Mouse (Mus musculus) G1E (cell line): ENCODE data around the gene Dnah7a. TPM values are rescaled to one million over a fixed set of nuclear protein-coding genes. Genes with fewer than 3 reads are reported as not detected.
"Not testable (repeated sequence)": the region's sequence is repeated elsewhere in the genome, so short reads cannot be mapped to it uniquely, and the experiment has no call there.

Experiments
- ATAC-seq: 2 replicates; pipeline ENCODE4 v1.8.0; 2016; ENCODE audit warnings: mild to moderate bottlenecking; ENCODE audit not compliant: insufficient number of reproducible peaks, poor library complexity, low FRiP score, severe bottlenecking; ENCODE audit errors: extremely low read depth
- DNase-seq: peaks from one replicate; pipeline ENCODE4 v3.0.0; 2012; ENCODE audit warnings: low spot score
- H3K27me3 ChIP-seq: 2 replicates; pipeline ENCODE4 v1.6.1; 2012; ENCODE audit warnings: mild to moderate bottlenecking, low read length, inconsistent platforms; ENCODE audit not compliant: insufficient read depth
- H3K36me3 ChIP-seq: replicated peaks from 2 replicates; pipeline ENCODE3; 2012; ENCODE audit warnings: mild to moderate bottlenecking, inconsistent platforms
- H3K4me1 ChIP-seq: 2 replicates; pipeline ENCODE4 v1.6.1; 2012; ENCODE audit warnings: low read depth, low read length, inconsistent platforms, mixed read lengths; ENCODE audit not compliant: insufficient read depth
- H3K4me3 ChIP-seq: 2 replicates; pipeline ENCODE4 v1.5.1; 2012; ENCODE audit warnings: low read depth, mild to moderate bottlenecking, inconsistent platforms, low read length, moderate library complexity, mixed read lengths
- H3K9me3 ChIP-seq: replicated peaks from 2 replicates; pipeline ENCODE4 v1.6.1; 2012; ENCODE audit warnings: inconsistent platforms
- CTCF ChIP-seq: IDR thresholded peaks from 2 replicates; pipeline ENCODE4 v1.5.1; 2012; ENCODE audit warnings: low read depth, low read length, inconsistent platforms, mixed read lengths
- GATA1 ChIP-seq: IDR thresholded peaks from 2 replicates; pipeline ENCODE4 v1.6.1; 2012; ENCODE audit warnings: borderline replicate concordance, low read length, inconsistent platforms, mixed read lengths
- GATA2 ChIP-seq: IDR thresholded peaks from 2 replicates; pipeline ENCODE4 v1.6.1; 2012; ENCODE audit warnings: low read depth, low read length, inconsistent platforms, borderline replicate concordance
- POLR2AphosphoS5 ChIP-seq: IDR thresholded peaks from 2 replicates; pipeline ENCODE4 v1.6.1; 2012; ENCODE audit warnings: low read depth, low read length, inconsistent platforms; ENCODE audit not compliant: insufficient replicate concordance
- TAL1 ChIP-seq: conservative IDR thresholded peaks from 2 replicates; pipeline ENCODE4 v1.6.1; 2012; ENCODE audit warnings: low read depth, low read length, inconsistent platforms, mixed read lengths
- polyA plus RNA-seq: library from polyadenylated mRNA; stranded (reverse); fragments of >175 nt; gene quantifications from 2 replicates; pipeline ENCODE4 v1.2.3, GENCODE M21; 2012
- total RNA-seq, 2 experiments: library from RNA; stranded (forward) in 1 of 2; stranded (reverse) in 1 of 2; fragments of 200-1000 nt in 1 of 2; fragments of >200 nt in 1 of 2; fragmentation: Nextera tagmentation in 1 of 2; gene quantifications; 2 replicates each; pipeline ENCODE4 v1.2.3; 2014 to 2017

Dnah7a gene
- total and polyA plus RNA-seq, 3 experiments = 0.05 TPM; not detected in 2

DNA sequence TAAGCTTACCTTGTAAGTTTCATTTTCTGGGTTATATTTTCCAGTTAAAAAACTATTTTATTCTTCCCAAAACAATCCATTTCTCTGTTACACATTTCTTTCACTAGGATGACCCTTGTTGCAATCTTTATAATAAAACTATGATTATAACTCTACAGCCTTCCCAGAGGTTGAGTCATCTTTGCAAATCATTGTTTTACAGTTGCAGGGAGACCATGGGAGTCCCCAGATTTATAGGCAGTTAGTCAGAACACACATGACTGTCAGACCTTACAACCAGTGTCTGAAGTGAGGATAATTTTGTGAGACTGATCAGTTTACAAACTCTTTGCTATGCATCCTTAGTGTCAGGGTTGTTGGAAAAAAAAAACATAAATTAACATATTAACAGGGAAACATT is 14.8 kb upstream of the Dnah7a start:
- DNase-seq (no peak), ATAC-seq (no peak)
- TF ChIP-seq GATA2 (no peak), GATA1 (no peak), POLR2AphosphoS5 (no peak), CTCF (no peak), TAL1 (no peak)
- Histone ChIP-seq H3K36me3 (no peaks in the 10 kb centered on the region), H3K4me3 (no peak overlapping the region), H3K27me3 (peaks cover 5% of the 10 kb centered on the region; the same call in 1 of the 2 replicates), H3K9me3 (no peaks in the 10 kb centered on the region), H3K4me1 (no peaks in the 10 kb centered on the region)

DNA sequence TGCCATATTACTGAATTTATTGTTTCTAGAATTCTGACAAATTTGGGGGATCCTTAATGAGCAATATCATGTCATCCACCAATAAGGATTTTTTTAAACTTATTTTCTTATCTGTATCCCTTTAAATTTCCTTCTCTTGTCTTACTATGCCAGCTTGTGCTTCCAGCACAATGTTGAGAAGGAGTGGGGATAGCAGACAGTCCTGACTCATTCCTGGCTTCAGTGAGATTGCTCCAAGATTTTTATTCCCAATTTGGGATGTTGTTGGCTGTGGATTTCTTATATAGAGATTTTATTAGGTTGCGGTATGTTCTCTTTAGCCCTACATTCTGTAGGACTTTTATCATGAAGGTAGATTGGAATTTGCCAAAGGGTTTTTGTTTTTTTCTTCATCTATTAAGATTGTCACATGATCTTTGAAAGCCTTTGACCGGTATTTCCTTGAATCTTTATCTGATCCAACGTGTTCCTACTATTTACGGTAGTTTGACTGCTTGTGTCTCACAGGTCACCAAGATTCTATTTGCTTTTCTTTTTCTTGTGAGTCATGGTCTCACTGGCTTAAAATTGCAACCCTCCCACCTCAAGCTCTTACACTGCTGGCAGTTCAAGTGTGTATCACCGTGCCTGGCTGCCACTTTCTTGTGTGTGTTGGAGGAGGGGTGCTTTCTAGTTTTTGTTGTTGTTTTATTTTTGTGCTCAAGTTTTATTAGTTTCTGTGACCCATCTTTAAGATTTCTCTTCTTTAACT is 14.2 kb upstream of the Dnah7a start:
- ATAC-seq (peak; percentile 15; the same call in 1 of the 2 replicates), DNase-seq (no peak)
- H3K36me3 ChIP-seq = no peaks in the 10 kb centered on the region
- TF ChIP-seq GATA2 = no peak
- no peak for TF ChIP-seq GATA1
- TF ChIP-seq CTCF = no peak
- no peak for TF ChIP-seq TAL1
- no peak for TF ChIP-seq POLR2AphosphoS5
- no peak overlapping the region for H3K4me3 ChIP-seq
- peaks cover 5% of the 10 kb centered on the region; the same call in 1 of the 2 replicates for H3K27me3 ChIP-seq
- H3K9me3 ChIP-seq = no peaks in the 10 kb centered on the region
- H3K4me1 ChIP-seq = no peaks in the 10 kb centered on the region

DNA sequence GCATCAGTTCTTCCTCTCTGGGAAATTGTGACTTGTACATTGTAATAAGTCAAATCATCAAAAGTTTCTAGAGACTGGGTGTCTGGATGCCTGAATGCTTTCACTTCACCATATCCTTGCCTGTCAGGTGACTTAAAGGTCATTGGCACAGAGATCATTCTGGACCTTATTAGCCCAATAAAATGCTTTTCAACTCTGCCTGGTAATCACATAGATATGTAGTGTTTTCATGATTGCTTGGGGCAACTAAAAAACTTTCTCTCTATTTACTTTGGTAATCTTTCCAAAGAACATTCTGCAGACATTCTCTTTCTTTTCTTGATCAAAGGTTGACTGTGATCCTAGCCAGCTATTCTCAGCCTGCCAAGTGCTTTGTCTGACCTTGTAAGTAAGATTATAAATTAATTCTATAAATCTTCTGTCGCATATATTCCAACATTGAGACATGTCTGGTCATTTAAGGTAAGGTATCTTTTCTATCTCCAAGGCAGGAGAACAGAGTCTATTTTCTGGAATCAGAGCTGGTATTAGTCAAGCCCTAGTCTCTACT is 9.5 kb upstream of the Dnah7a start:
- peaks cover 5% of the 10 kb centered on the region; the same call in 1 of the 2 replicates for H3K27me3 ChIP-seq
- no peaks in the 10 kb centered on the region for H3K36me3 ChIP-seq
- TF ChIP-seq CTCF = no peak
- TF ChIP-seq TAL1 = no peak
- TF ChIP-seq GATA2 = no peak
- no peak for TF ChIP-seq GATA1
- TF ChIP-seq POLR2AphosphoS5 = no peak
- ATAC-seq (no peak), DNase-seq (no peak)
- H3K9me3 ChIP-seq = no peaks in the 10 kb centered on the region
- peaks cover 2% of the 10 kb centered on the region; the same call in 1 of the 2 replicates for H3K4me1 ChIP-seq
- H3K4me3 ChIP-seq = no peak overlapping the region

DNA sequence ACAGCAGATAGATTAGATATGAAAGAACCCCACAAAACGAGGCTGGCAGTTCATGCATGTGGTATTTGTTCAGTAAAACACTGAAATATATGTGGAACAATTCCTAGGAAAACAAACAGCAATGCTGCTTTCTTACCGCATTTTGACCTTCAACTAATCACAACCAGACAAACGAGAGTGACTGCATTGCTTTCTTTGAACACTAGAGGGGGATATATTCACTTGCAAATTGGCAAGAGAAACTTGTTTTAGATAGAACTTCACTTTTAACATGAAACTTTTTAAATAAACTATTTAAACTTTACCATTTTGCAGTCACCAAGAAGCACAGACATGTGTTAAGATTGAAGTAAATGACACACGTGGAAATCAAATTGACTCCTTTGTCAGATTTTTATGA is 8.9 kb upstream of the Dnah7a start:
- no peak for DNase-seq
- no peak for TF ChIP-seq POLR2AphosphoS5
- no peak for TF ChIP-seq TAL1
- TF ChIP-seq CTCF = peak; percentile 69
- no peak overlapping the region for H3K4me3 ChIP-seq
- peaks cover 5% of the 10 kb centered on the region; the same call in 1 of the 2 replicates for H3K27me3 ChIP-seq
- ATAC-seq = no peak
- H3K9me3 ChIP-seq = no peaks in the 10 kb centered on the region
- H3K4me1 ChIP-seq = peaks cover 3% of the 10 kb centered on the region; the same call in 1 of the 2 replicates
- H3K36me3 ChIP-seq = no peaks in the 10 kb centered on the region

DNA sequence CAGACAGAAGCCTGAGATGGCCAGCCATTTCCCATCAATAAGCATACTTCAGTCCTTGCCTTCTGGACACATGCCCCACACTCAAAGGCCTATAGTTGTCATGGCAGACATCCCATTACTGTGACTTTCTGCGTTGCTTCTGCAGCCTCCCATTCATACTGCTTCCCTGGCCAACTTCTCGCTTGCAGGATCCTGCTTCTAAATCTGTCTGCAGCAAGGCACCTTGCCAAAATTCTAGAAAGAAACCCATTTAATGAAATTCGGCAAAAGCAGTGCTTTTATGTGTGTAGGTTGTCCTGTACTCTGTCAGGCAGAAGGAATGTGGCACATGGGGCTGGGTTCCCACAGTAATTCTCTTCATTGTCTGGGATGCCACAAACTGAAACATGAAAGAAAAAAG is 6.8 kb upstream of the Dnah7a start:
- DNase-seq, ATAC-seq, H3K4me1 ChIP-seq, H3K9me3 ChIP-seq, H3K36me3 ChIP-seq, H3K4me3 ChIP-seq, H3K27me3 ChIP-seq: not testable (repeated sequence)

DNA sequence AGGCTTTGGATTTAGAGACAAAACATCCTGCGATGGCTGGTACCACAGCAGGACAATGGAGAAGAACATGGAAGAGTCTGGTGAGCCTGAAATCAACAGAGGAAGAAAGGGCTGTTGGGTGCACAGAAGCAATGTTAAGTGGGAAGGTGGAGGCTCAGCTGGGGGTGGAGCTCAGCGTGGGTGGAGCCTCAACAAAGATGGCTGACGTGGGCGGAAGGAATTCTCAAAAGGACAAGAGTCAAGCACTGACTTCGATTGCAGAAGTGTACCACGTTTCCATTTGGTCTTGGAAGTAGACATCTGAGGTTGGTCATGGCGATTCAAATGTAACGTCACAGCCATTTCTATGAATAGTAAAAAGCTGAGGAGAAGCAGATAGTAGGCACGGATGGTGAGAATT is 4.5 kb upstream of the Dnah7a start:
- peaks cover 3% of the 10 kb centered on the region; the same call in 1 of the 2 replicates for H3K4me1 ChIP-seq
- no peak for TF ChIP-seq TAL1
- no peak for TF ChIP-seq GATA2
- no peak for TF ChIP-seq GATA1
- no peak for TF ChIP-seq POLR2AphosphoS5
- TF ChIP-seq CTCF = no peak
- no peak for DNase-seq

DNA sequence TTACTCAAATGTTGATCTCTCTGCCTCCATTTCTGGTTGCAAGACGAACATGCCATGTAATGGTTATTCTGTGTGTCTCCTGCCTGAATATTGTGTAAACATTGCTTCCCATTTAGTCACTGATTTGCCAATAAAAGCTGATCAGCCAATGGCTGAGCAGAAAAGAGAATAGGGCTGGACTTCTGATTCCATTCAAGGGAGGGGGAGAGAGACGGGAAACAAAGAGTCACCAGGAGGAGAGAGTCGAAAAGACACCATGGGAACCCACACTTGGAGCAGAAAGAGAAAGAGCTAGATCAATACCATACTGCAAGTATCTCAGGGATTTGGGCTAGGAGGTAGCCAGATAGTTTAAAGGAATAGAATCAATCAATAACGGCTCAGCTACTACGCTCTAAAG is 3.0 kb upstream of the Dnah7a start:
- not testable (repeated sequence) for H3K36me3 ChIP-seq, ATAC-seq, H3K4me3 ChIP-seq, H3K27me3 ChIP-seq, DNase-seq, H3K4me1 ChIP-seq, H3K9me3 ChIP-seq

More for the DNA sequence above, 4.5 kb upstream of the Dnah7a start:
- Histone ChIP-seq H3K36me3 (no peaks in the 10 kb centered on the region), H3K4me3 (no peak overlapping the region), H3K9me3 (no peaks in the 10 kb centered on the region; the same call in 1 of the 2 replicates), H3K27me3 (no peaks in the 10 kb centered on the region)
- no peak; the same call in 1 of the 2 replicates for ATAC-seq
